Mouse (Mus musculus): ENCODE results near the gene Disc1. TPM values are rescaled to one million over a fixed set of nuclear protein-coding genes. Genes with fewer than 3 reads are reported as not detected.

The Disc1 gene
- polyA plus RNA-seq (2017; shearing (Covaris generic)): under 1 TPM; 0.37 to 0.56 TPM

GRCm38 (mm10) chr8:125053505-125054435 is at the start of gene Disc1:
Gene Disc1, plus strand, starts transcription at chr8:125054195.
- no peak for ATAC-seq

GRCm38 (mm10) chr8:125012695-125013627 is 41.0 kb upstream of the Disc1 start, which contains the start of gene Tsnax:
Gene Tsnax, plus strand, starts transcription at chr8:125012997.
- peak; percentile 87 for ATAC-seq

- no peak for ATAC-seq
These were observed 29.9 kb upstream of the Disc1 start for GRCm38 (mm10) chr8:125024085-125024484.

- ATAC-seq: no peak
These were observed 26.8 kb upstream of the Disc1 start for GRCm38 (mm10) chr8:125027211-125027610.

- ATAC-seq: no peak
These were observed 25.2 kb upstream of the Disc1 start for GRCm38 (mm10) chr8:125028841-125029240.

GRCm38 (mm10) chr8:125031276-125031675 is 22.7 kb upstream of the Disc1 start:
- ATAC-seq: no peak

- peak; percentile 43 for ATAC-seq
These were observed 19.3 kb upstream of the Disc1 start for GRCm38 (mm10) chr8:125034669-125035068.

- no peak for ATAC-seq
These were observed 16.9 kb upstream of the Disc1 start for GRCm38 (mm10) chr8:125037081-125037480.

GRCm38 (mm10) chr8:125038731-125039130 is 15.3 kb upstream of the Disc1 start:
- no peak for ATAC-seq

- ATAC-seq: no peak
These were observed 13.2 kb upstream of the Disc1 start for GRCm38 (mm10) chr8:125040587-125041375.

- no peak for ATAC-seq
These were observed 12.5 kb upstream of the Disc1 start for GRCm38 (mm10) chr8:125041496-125041895.

GRCm38 (mm10) chr8:125043394-125043793 is 10.6 kb upstream of the Disc1 start:
- no peak for ATAC-seq

GRCm38 (mm10) chr8:125043935-125044334 is 10.1 kb upstream of the Disc1 start:
- ATAC-seq: no peak

GRCm38 (mm10) chr8:125045760-125046159 is 8.2 kb upstream of the Disc1 start:
- no peak for ATAC-seq

GRCm38 (mm10) chr8:125049051-125049750 is 4.8 kb upstream of the Disc1 start:
- ATAC-seq: no peak

- no peak for ATAC-seq
These were observed 4.2 kb upstream of the Disc1 start for GRCm38 (mm10) chr8:125049826-125050225.

GRCm38 (mm10) chr8:125052026-125052425 is 2.0 kb upstream of the Disc1 start:
- ATAC-seq: peak; percentile 42

- ATAC-seq: peak; percentile 80
These were observed 428 bp downstream of the Disc1 start for GRCm38 (mm10) chr8:125054436-125054810.

- no peak for ATAC-seq
These were observed 6.9 kb downstream of the Disc1 start for GRCm38 (mm10) chr8:125060904-125061303.

- ATAC-seq: no peak
These were observed 11.6 kb downstream of the Disc1 start for GRCm38 (mm10) chr8:125065596-125065995.

- peak; percentile 66 for ATAC-seq
These were observed 13.1 kb downstream of the Disc1 start for GRCm38 (mm10) chr8:125066913-125067595.

All from activated CD4-positive, CD25-positive, alpha-beta regulatory T cell, adult 4 months (primary cell).